Mouse (Mus musculus) G1E (cell line): ENCODE data around the gene Cln3.

Experiments used
- CTCF ChIP-seq: IDR thresholded peaks from 2 replicates; pipeline ENCODE4 v1.5.1; 2012; ENCODE audit warnings: low read depth, low read length, inconsistent platforms, mixed read lengths
- GATA1 ChIP-seq: IDR thresholded peaks from 2 replicates; pipeline ENCODE4 v1.6.1; 2012; ENCODE audit warnings: borderline replicate concordance, low read length, inconsistent platforms, mixed read lengths
- POLR2AphosphoS5 ChIP-seq: IDR thresholded peaks from 2 replicates; pipeline ENCODE4 v1.6.1; 2012; ENCODE audit warnings: low read depth, low read length, inconsistent platforms; ENCODE audit not compliant: insufficient replicate concordance

- TF ChIP-seq CTCF (no peak), GATA1 (no peak), POLR2AphosphoS5 (no peak)
Observed at GRCm38 (mm10) chr7:126523316-126523715, 62.3 kb downstream of the Cln3 start.
